Mouse (Mus musculus) inflammation-experienced regulatory T-cells, adult 6 months (primary cell): ENCODE measurements around the gene Eif3i. TPM values are rescaled to one million over a fixed set of nuclear protein-coding genes. Genes with fewer than 3 reads are reported as not detected.

Experiments
- polyA plus RNA-seq, 3 experiments: library from polyadenylated mRNA; unstranded; fragments of 100-300 nt; shearing (Covaris generic); gene quantifications; one replicate each; pipeline ENCODE4 v1.2.1; 2017

Gene Eif3i
- polyA plus RNA-seq, 3 experiments from 2014 or later = 335 to 403 (median 335) TPM

Other genes with a start within 250 kb of the Eif3i start
- 1 to 10 TPM; 3.0 to 6.6 (median 5.8) TPM for gene Zbtb8a, start 222.5 kb downstream of the Eif3i start, polyA plus RNA-seq
- not detected for gene Zbtb8b, start 159.8 kb downstream of the Eif3i start, polyA plus RNA-seq
- 10 to 100 TPM; 20.2 to 33.8 (median 28.8) TPM for gene Bsdc1, start 139.1 kb downstream of the Eif3i start, polyA plus RNA-seq
- not detected for gene Tssk3, start 109.6 kb downstream of the Eif3i start, polyA plus RNA-seq
- not detected for gene Fam229a, start 109.5 kb downstream of the Eif3i start, polyA plus RNA-seq
- gene Marcksl1, start 87.1 kb downstream of the Eif3i start, polyA plus RNA-seq = 1 to 10 TPM; 2.7 to 4.9 (median 4.4) TPM
- gene Hdac1, start 57.9 kb downstream of the Eif3i start, polyA plus RNA-seq = 100 to 1,000 TPM; 256 to 267 (median 261) TPM
- 1,000 to 10,000 TPM; 1,449 to 1,788 (median 1,727) TPM for gene Lck, start 27.0 kb downstream of the Eif3i start, polyA plus RNA-seq
- under 1 TPM in 2 of 3 experiments, not detected in 1; 0.97 to 0.98 TPM for gene Fam167b, start 22.1 kb downstream of the Eif3i start, polyA plus RNA-seq
- 100 to 1,000 TPM; 283 to 327 (median 313) TPM for gene Tmem234, start within 50 bp of the Eif3i start, polyA plus RNA-seq
- 1 to 10 TPM; 2.1 to 5.3 (median 4.3) TPM for gene Dcdc2b, start 13.6 kb upstream of the Eif3i start, polyA plus RNA-seq
- 10 to 100 TPM; 45.5 to 63.3 (median 53.1) TPM for gene Iqcc, start 18.5 kb upstream of the Eif3i start, polyA plus RNA-seq
- gene Ccdc28b, start 23.3 kb upstream of the Eif3i start, polyA plus RNA-seq = 10 to 100 TPM; 30.5 to 54.0 (median 35.4) TPM
- gene Txlna, start 40.4 kb upstream of the Eif3i start, polyA plus RNA-seq = 10 to 100 TPM; 17.1 to 26.8 (median 21.4) TPM
- 10 to 100 TPM in 1 of 3 experiments, 1 to 10 TPM in 2; 8.6 to 11.6 (median 9.9) TPM for gene Kpna6, start 72.1 kb upstream of the Eif3i start, polyA plus RNA-seq
- gene Tmem39b, start 96.2 kb upstream of the Eif3i start, polyA plus RNA-seq = 10 to 100 TPM in 2 of 3 experiments, 1 to 10 TPM in 1; 8.3 to 16.1 (median 12.8) TPM
- gene Khdrbs1, start 141.7 kb upstream of the Eif3i start, polyA plus RNA-seq = 10 to 100 TPM; 35.0 to 40.3 (median 39.9) TPM
- gene Ptp4a2, start 210.6 kb upstream of the Eif3i start, polyA plus RNA-seq = 1,000 to 10,000 TPM; 1,860 to 2,586 (median 2,027) TPM